In genomic region chr10:62401641-62402111, GRCm38 (mm10) we compare ENCODE assay signal across 14 mouse cellular contexts. TPM values are rescaled to one million over a fixed set of nuclear protein-coding genes. Genes with fewer than 3 reads are reported as not detected.
DNase-seq lines count a peak whose midpoint lies in the region; ATAC-seq lines count a peak whose summit lies in the region.
"Had no signal": no experiment of that assay in that cellular context is flagged by ENCODE, and none has a peak within 500 bp of the region (broad histone marks: within the 10 kb centered on the region; RNA-seq: fewer than 3 reads in every experiment).

No protein-coding gene starts in this region.

- WGBS in heart, embryonic 12.5 days: 81% methylated on average over 19 of the region's 19 CpGs
- 83% methylated on average over 19 of the region's 19 CpGs for WGBS in intestine, embryonic 15.5 days

- no peak overlapping the region for H3K27ac ChIP-seq in heart, embryonic 12.5 days (ENCODE audit: poor library complexity, severe bottlenecking)
- no peak overlapping the region for H3K27ac ChIP-seq in intestine, embryonic 15.5 days
- H3K27ac ChIP-seq: embryonic facial prominence, embryonic 13.5 days; kidney, postnatal 0 days; midbrain, embryonic 12.5 days had no signal

- H3K4me3 ChIP-seq in heart, embryonic 12.5 days: no peak overlapping the region
- no peak overlapping the region for H3K4me3 ChIP-seq in intestine, embryonic 15.5 days (replicated peaks)
- H3K4me3 ChIP-seq: embryonic facial prominence, embryonic 13.5 days; midbrain, embryonic 12.5 days had no signal

- H3K27me3 ChIP-seq in heart, embryonic 12.5 days (replicated peaks): peaks cover 5% of the 10 kb centered on the region; the same call in 1 of the 2 replicates
- H3K27me3 ChIP-seq in intestine, embryonic 15.5 days (replicated peaks): no peaks in the 10 kb centered on the region

- no peaks in the 10 kb centered on the region for H3K4me1 ChIP-seq in heart, embryonic 12.5 days (replicated peaks)
- H3K4me1 ChIP-seq in intestine, embryonic 15.5 days (replicated peaks): no peaks in the 10 kb centered on the region

- no peaks in the 10 kb centered on the region for H3K9me3 ChIP-seq in heart, embryonic 12.5 days (replicated peaks)
- H3K9me3 ChIP-seq in intestine, embryonic 15.5 days: no peaks in the 10 kb centered on the region
- H3K9me3 ChIP-seq: embryonic facial prominence, embryonic 13.5 days; midbrain, embryonic 12.5 days had no signal

- no peak for ATAC-seq in heart, embryonic 12.5 days (ENCODE audit: insufficient number of reproducible peaks, low FRiP score)
- ATAC-seq in intestine, embryonic 15.5 days: no peak

- H3K9ac ChIP-seq in heart, embryonic 12.5 days: no peak overlapping the region
- H3K9ac ChIP-seq in intestine, embryonic 15.5 days: no peak overlapping the region
- H3K9ac ChIP-seq: embryonic facial prominence, embryonic 13.5 days; midbrain, embryonic 12.5 days had no signal

- peak; percentile 97 for DNase-seq in heart, adult 11 months
- peak; percentile 42 for DNase-seq in 3134 (ENCODE audit: extremely low read depth, insufficient read length, low spot score)
- peak; percentile 22 to 25 for DNase-seq in cerebellum, adult 18-20 months
- peak; percentile 28 for DNase-seq in heart, adult 8-10 months (ENCODE audit: low spot score)
- no peak for DNase-seq in testis, postnatal 14 days (ENCODE audit: low spot score)
- no peak for DNase-seq in frontal cortex, adult 2 months (ENCODE audit: extremely low spot score in 1 of 2, low spot score in 1 of 2)
- DNase-seq: adrenal gland, adult 8-10 months had no signal

- no peak overlapping the region for H3K4me2 ChIP-seq in heart, embryonic 12.5 days
- H3K4me2 ChIP-seq in intestine, embryonic 15.5 days (replicated peaks): no peak overlapping the region
- H3K4me2 ChIP-seq: embryonic facial prominence, embryonic 13.5 days; liver, embryonic 11.5 days; midbrain, embryonic 12.5 days had no signal

- no peaks in the 10 kb centered on the region for H3K36me3 ChIP-seq in heart, embryonic 12.5 days
- no peaks in the 10 kb centered on the region for H3K36me3 ChIP-seq in intestine, embryonic 15.5 days
- H3K36me3 ChIP-seq: embryonic facial prominence, embryonic 13.5 days; midbrain, embryonic 12.5 days had no signal

RNA-seq across cellular contexts. Expression of gene Hkdc1, which starts 20.6 kb away (rescaled TPM):
- polyA plus RNA-seq in heart, embryonic 12.5 days (2016; fragmentation: Nextera tagmentation; extraction: Ambion mirVana): 0.22 and 0.26 TPM in 2 replicates
- not detected for total RNA-seq in heart, adult 8-10 months (2022)
- 28.5 and 35.1 TPM in 2 replicates for polyA plus RNA-seq in intestine, embryonic 15.5 days (2015; fragmentation: Nextera tagmentation; extraction: Ambion mirVana)
- polyA plus RNA-seq in frontal cortex, adult 2 months (2012; rRNA removed): 14.2 and 16.0 TPM in 2 replicates
- total RNA-seq: adrenal gland, adult 8-10 months; granulocyte monocyte progenitor cell, adult 5-6 weeks had no signal

RNA-seq across cellular contexts. Expression of gene Hk1, which starts 22.0 kb away (rescaled TPM):
- 215 and 227 TPM in 2 replicates for polyA plus RNA-seq in heart, embryonic 12.5 days (2016; fragmentation: Nextera tagmentation; extraction: Ambion mirVana)
- 100 to 1,000 TPM in 3 of 4 experiments, 10 to 100 TPM in 1; 87.3 to 137 (median 106) TPM for total RNA-seq in heart, adult 8-10 months (2022)
- polyA plus RNA-seq in intestine, embryonic 15.5 days (2015; fragmentation: Nextera tagmentation; extraction: Ambion mirVana): 27.0 and 27.1 TPM in 2 replicates
- 206 and 220 TPM in 2 replicates for polyA plus RNA-seq in frontal cortex, adult 2 months (2012; rRNA removed)

RNA-seq across cellular contexts. Expression of gene 4930507D05Rik, which starts 47.6 kb away (rescaled TPM):
- polyA plus RNA-seq in heart, embryonic 12.5 days (2016; fragmentation: Nextera tagmentation; extraction: Ambion mirVana): 0.63 and 0.69 TPM in 2 replicates
- under 1 TPM; 0.14 to 0.37 (median 0.22) TPM for total RNA-seq in heart, adult 8-10 months (2022)
- polyA plus RNA-seq in intestine, embryonic 15.5 days (2015; fragmentation: Nextera tagmentation; extraction: Ambion mirVana): 0.57 and 0.77 TPM in 2 replicates
- 0.95 and 1.1 TPM in 2 replicates for polyA plus RNA-seq in frontal cortex, adult 2 months (2012; rRNA removed)

RNA-seq across cellular contexts. Expression of gene Supv3l1, which starts 47.9 kb away (rescaled TPM):
- polyA plus RNA-seq in heart, embryonic 12.5 days (2016; fragmentation: Nextera tagmentation; extraction: Ambion mirVana): 29.0 and 30.3 TPM in 2 replicates
- 10 to 100 TPM; 35.9 to 46.2 (median 40.4) TPM for total RNA-seq in heart, adult 8-10 months (2022)
- 31.2 and 33.3 TPM in 2 replicates for polyA plus RNA-seq in intestine, embryonic 15.5 days (2015; fragmentation: Nextera tagmentation; extraction: Ambion mirVana)
- polyA plus RNA-seq in frontal cortex, adult 2 months (2012; rRNA removed): 30.0 and 33.8 TPM in 2 replicates

Comparison
In these comparisons a context has a peak if more than half of its experiments do, and no peak if none do; other contexts are left out.
1. DNase-seq: peak in heart, adult 11 months (single experiment), 3134 (single experiment), cerebellum, adult 18-20 months (2 of 2) and heart, adult 8-10 months (single experiment); none in testis, postnatal 14 days (single experiment) and frontal cortex, adult 2 months (0 of 2).
2. RNA of gene Hkdc1, which starts 20.6 kb away (polyA plus RNA-seq): 28.5 to 35.1 TPM in intestine, embryonic 15.5 days and 14.2 to 16.0 TPM in frontal cortex, adult 2 months; 0.22 to 0.26 TPM in heart, embryonic 12.5 days; every median in the first group is over 10 times any median in the second.